Mouse (Mus musculus) liver, embryonic 11.5 days (tissue): Measurements from ENCODE around the gene Chpf2. TPM values are rescaled to one million over a fixed set of nuclear protein-coding genes. Genes with fewer than 3 reads are reported as not detected.

Source experiments
- ATAC-seq: fragments of 200-750 bp; cut with Nextera tagmentation; replicated peaks from 2 replicates; pipeline ENCODE4 v1.8.0; 2017; ENCODE audit warnings: moderate number of reproducible peaks, mild to moderate bottlenecking, moderate TSS enrichment, moderate library complexity; ENCODE audit not compliant: low FRiP score
- DNase-seq: peaks from one replicate; pipeline ENCODE4 v3.0.0-alpha.2; 2017; ENCODE audit warnings: low spot score
- H3K27ac ChIP-seq: fragments of 300-500 bp; sonication (generic); 2 replicates; pipeline ENCODE4 v1.5.1; 2014; ENCODE audit warnings: mild to moderate bottlenecking, low read depth, low read length, control low read depth
- H3K27me3 ChIP-seq: fragments of 300-500 bp; sonication (generic); replicated peaks from 2 replicates; pipeline ENCODE4 v1.6.1; 2014; ENCODE audit warnings: low read length, mixed read lengths; ENCODE audit not compliant: control insufficient read depth, insufficient read depth
- H3K36me3 ChIP-seq: fragments of 300-500 bp; sonication (generic); 2 replicates; pipeline ENCODE4 v1.6.1; 2014; ENCODE audit warnings: mild to moderate bottlenecking, low read length, moderate library complexity, mixed read lengths; ENCODE audit not compliant: control insufficient read depth, insufficient read depth
- H3K4me1 ChIP-seq: fragments of 300-500 bp; sonication (generic); replicated peaks from 2 replicates; pipeline ENCODE4 v1.6.1; 2014; ENCODE audit warnings: low read length, mixed read lengths; ENCODE audit not compliant: control insufficient read depth, insufficient read depth
- H3K4me2 ChIP-seq: fragments of 300-500 bp; sonication (generic); 2 replicates; pipeline ENCODE4 v1.6.1; 2014; ENCODE audit warnings: mild to moderate bottlenecking, control low read depth, moderate library complexity
- H3K4me3 ChIP-seq: fragments of 300-500 bp; sonication (generic); 2 replicates; pipeline ENCODE4 v1.5.1; 2014; ENCODE audit warnings: low read depth, low read length, control low read depth
- H3K9ac ChIP-seq: fragments of 300-500 bp; sonication (generic); 2 replicates; pipeline ENCODE4 v1.6.1; 2014; ENCODE audit warnings: low read depth, low read length, control low read depth
- H3K9me3 ChIP-seq: fragments of 300-500 bp; sonication (generic); 2 replicates; pipeline ENCODE4 v1.6.1; 2016; ENCODE audit warnings: low read length, inconsistent platforms, mixed read lengths; ENCODE audit not compliant: control insufficient read depth
- WGBS: fragments of 180-500 bp; shearing (Covaris S2); extraction: QIAGEN DNeasy Blood & Tissue Kit; methylation state at CpG from one replicate; pipeline ENCODE4 v1.1.7; 2014; 5-methylcytosine and 5-hydroxymethylcytosine counted together
- polyA plus RNA-seq: library from polyadenylated mRNA; unstranded; fragments of >200 nt; fragmentation: Nextera tagmentation; extraction: Ambion mirVana; gene quantifications from 2 replicates; pipeline ENCODE4 v1.2.1, GENCODE M21; 2014

Chpf2 gene
- polyA plus RNA-seq, 1 experiment from 2014 or later, result 14.6 TPM

- H3K4me3 ChIP-seq, result peak overlapping the region; percentile 70
- no peaks in the 10 kb centered on the region; the same call in 1 of the 2 replicates for H3K27me3 ChIP-seq
- no peak for DNase-seq
- peaks cover 33% of the 10 kb centered on the region for H3K4me1 ChIP-seq
- H3K9ac ChIP-seq, result peak overlapping the region; percentile 70
- no peaks in the 10 kb centered on the region for H3K9me3 ChIP-seq
- H3K27ac ChIP-seq, result peak overlapping the region; percentile 58
- 20% methylated on average over 4 of the region's 4 CpGs for WGBS
- H3K4me2 ChIP-seq, result peak overlapping the region; percentile 86
- peak; percentile 61 for ATAC-seq
- 0 out of 2 replicates have a peak, but pooled peaks cover 9% of the 10 kb centered on the region for H3K36me3 ChIP-seq
Observed at GRCm38 (mm10) chr5:24587200-24587577, 648 bp downstream of the Chpf2 start.

- Histone ChIP-seq H3K27ac (no peak overlapping the region), H3K9me3 (no peaks in the 10 kb centered on the region), H3K4me1 (peaks cover 38% of the 10 kb centered on the region), H3K9ac (no peak overlapping the region), H3K27me3 (peaks cover 4% of the 10 kb centered on the region; the same call in 1 of the 2 replicates), H3K4me2 (no peak overlapping the region), H3K4me3 (0 out of 2 replicates have a peak overlapping the region, but pooled peaks have one; percentile 5), H3K36me3 (peaks cover 13% of the 10 kb centered on the region; the same call in 1 of the 2 replicates)
- no peak for DNase-seq
- 87% methylated on average over 20 of the region's 20 CpGs for WGBS
- ATAC-seq, result no peak
Observed at GRCm38 (mm10) chr5:24589511-24590500, 3.3 kb downstream of the Chpf2 start.

GRCm38 (mm10) chr5:24591268-24591721 lies 4.8 kb downstream of the Chpf2 start:
- DNase-seq (no peak), ATAC-seq (peak; percentile 12; the same call in 1 of the 2 replicates)
- Histone ChIP-seq H3K4me3 (peak overlapping the region; percentile 25), H3K9me3 (no peaks in the 10 kb centered on the region), H3K27me3 (peaks cover 4% of the 10 kb centered on the region), H3K4me2 (peak overlapping the region; percentile 62), H3K4me1 (peaks cover 33% of the 10 kb centered on the region), H3K36me3 (peaks cover 14% of the 10 kb centered on the region; the same call in 1 of the 2 replicates), H3K9ac (peak overlapping the region; percentile 44), H3K27ac (no peak overlapping the region)
- WGBS, result 23% methylated on average over 23 of the region's 23 CpGs

GRCm38 (mm10) chr5:24591796-24592470 lies 5.4 kb downstream of the Chpf2 start:
- H3K9ac ChIP-seq, result peak overlapping the region; percentile 44; the same call in 1 of the 2 replicates
- 48% methylated on average over 24 of the region's 24 CpGs for WGBS
- DNase-seq (no peak), ATAC-seq (no peak)
- peaks cover 4% of the 10 kb centered on the region for H3K27me3 ChIP-seq
- H3K4me3 ChIP-seq, result peak overlapping the region; percentile 25; the same call in 1 of the 2 replicates
- H3K27ac ChIP-seq, result no peak overlapping the region
- H3K4me1 ChIP-seq, result peaks cover 33% of the 10 kb centered on the region
- H3K4me2 ChIP-seq, result peak overlapping the region; percentile 62
- no peaks in the 10 kb centered on the region for H3K9me3 ChIP-seq
- peaks cover 14% of the 10 kb centered on the region; the same call in 1 of the 2 replicates for H3K36me3 ChIP-seq

GRCm38 (mm10) chr5:24592471-24593160 lies 6.1 kb downstream of the Chpf2 start:
- H3K9ac ChIP-seq, result no peak overlapping the region
- ATAC-seq (0 out of 2 replicates have a peak, but pooled peaks have one; percentile 21), DNase-seq (no peak)
- peaks cover 4% of the 10 kb centered on the region for H3K27me3 ChIP-seq
- peaks cover 30% of the 10 kb centered on the region for H3K4me1 ChIP-seq
- H3K9me3 ChIP-seq, result no peaks in the 10 kb centered on the region
- no peak overlapping the region for H3K27ac ChIP-seq
- H3K4me3 ChIP-seq, result no peak overlapping the region
- 45% methylated on average over 21 of the region's 21 CpGs for WGBS
- H3K4me2 ChIP-seq, result peak overlapping the region; percentile 62
- H3K36me3 ChIP-seq, result peaks cover 14% of the 10 kb centered on the region; the same call in 1 of the 2 replicates

GRCm38 (mm10) chr5:24593230-24593629 lies 6.7 kb downstream of the Chpf2 start:
- Histone ChIP-seq H3K4me2 (no peak overlapping the region), H3K27me3 (peaks cover 9% of the 10 kb centered on the region), H3K36me3 (peaks cover 14% of the 10 kb centered on the region; the same call in 1 of the 2 replicates), H3K4me3 (no peak overlapping the region), H3K9me3 (no peaks in the 10 kb centered on the region), H3K9ac (no peak overlapping the region), H3K27ac (no peak overlapping the region), H3K4me1 (peaks cover 24% of the 10 kb centered on the region)
- ATAC-seq, result no peak
- no peak for DNase-seq
- 79% methylated on average over 10 of the region's 10 CpGs for WGBS

- Histone ChIP-seq H3K27me3 (peaks cover 15% of the 10 kb centered on the region), H3K4me1 (peaks cover 21% of the 10 kb centered on the region)
- WGBS, result 72% methylated on average over 10 of the region's 10 CpGs
Observed at GRCm38 (mm10) chr5:24593928-24594327, 7.4 kb downstream of the Chpf2 start.

GRCm38 (mm10) chr5:24594346-24594745 lies 7.8 kb downstream of the Chpf2 start:
- no peak for DNase-seq
- Histone ChIP-seq H3K27ac (no peak overlapping the region), H3K27me3 (peaks cover 20% of the 10 kb centered on the region), H3K4me3 (no peak overlapping the region), H3K4me2 (no peak overlapping the region), H3K9me3 (no peaks in the 10 kb centered on the region), H3K4me1 (peaks cover 21% of the 10 kb centered on the region), H3K9ac (no peak overlapping the region), H3K36me3 (peaks cover 12% of the 10 kb centered on the region; the same call in 1 of the 2 replicates)
- no peak for ATAC-seq
- 87% methylated on average over 5 of the region's 5 CpGs for WGBS

More at GRCm38 (mm10) chr5:24593928-24594327, 7.4 kb downstream of the Chpf2 start:
- ATAC-seq, result no peak
- Histone ChIP-seq H3K27ac (no peak overlapping the region), H3K4me3 (no peak overlapping the region), H3K4me2 (no peak overlapping the region), H3K9me3 (no peaks in the 10 kb centered on the region), H3K9ac (no peak overlapping the region), H3K36me3 (peaks cover 14% of the 10 kb centered on the region; the same call in 1 of the 2 replicates)
- DNase-seq, result no peak
